Mouse (Mus musculus) MEL (cell line): ENCODE results near the gene Mospd2. TPM values are rescaled to one million over a fixed set of nuclear protein-coding genes. Genes with fewer than 3 reads are reported as not detected.
A peak's percentile ranks its signal among the peaks of the same experiment; 100 is the strongest.

Source experiments
- DNase-seq: peaks from one replicate; pipeline ENCODE4 v3.0.0; 2011; ENCODE audit warnings: low read depth, low spot score
- H3K27ac ChIP-seq: 2 replicates; pipeline ENCODE4 v1.5.1; 2012; ENCODE audit warnings: low read depth, mild to moderate bottlenecking, control low read depth, low read length, moderate library complexity; ENCODE audit not compliant: control insufficient read depth
- H3K27me3 ChIP-seq, 2 experiments: fragments of 150-350 bp in 1 of 2; sonication (generic) in 1 of 2; 2 replicates each; pipeline ENCODE4 v1.6.1; 2012; ENCODE audit warnings: low read length in 2 of 2, mild to moderate bottlenecking in 2 of 2, improper control_type of control experiment in 1 of 2, moderate library complexity in 1 of 2; ENCODE audit not compliant: insufficient read depth in 2 of 2, control insufficient read depth in 1 of 2
- H3K36me3 ChIP-seq, 2 experiments: 2 replicates each; pipeline ENCODE4 v1.6.1; 2012 to 2014; ENCODE audit warnings: low read length in 2 of 2, improper control_type of control experiment in 1 of 2, inconsistent platforms in 1 of 2, mild to moderate bottlenecking in 1 of 2; ENCODE audit not compliant: insufficient read depth in 2 of 2, control insufficient read depth in 1 of 2
- H3K4me1 ChIP-seq, 2 experiments: fragments of 150-350 bp in 1 of 2; sonication (generic) in 1 of 2; 2 replicates each; pipeline ENCODE4 v1.6.1; 2012; ENCODE audit warnings: low read length in 2 of 2, improper control_type of control experiment in 1 of 2, mild to moderate bottlenecking in 1 of 2; ENCODE audit not compliant: insufficient read depth in 2 of 2, control insufficient read depth in 1 of 2
- H3K4me3 ChIP-seq, 2 experiments: fragments of 150-350 bp in 1 of 2; sonication (generic) in 1 of 2; 2 replicates each; pipeline ENCODE4 v1.5.1; 2012; ENCODE audit warnings: low read depth in 2 of 2, low read length in 2 of 2, mild to moderate bottlenecking in 2 of 2, moderate library complexity in 2 of 2, control low read depth in 1 of 2, improper control_type of control experiment in 1 of 2; ENCODE audit not compliant: control insufficient read depth in 1 of 2, insufficient read depth in 1 of 2
- H3K79me2 ChIP-seq: 2 replicates; pipeline ENCODE4 v1.6.1; 2012; ENCODE audit warnings: mild to moderate bottlenecking, low read length, moderate library complexity; ENCODE audit not compliant: control insufficient read depth, poor library complexity, insufficient read depth
- H3K9ac ChIP-seq: 2 replicates; pipeline ENCODE4 v1.6.1; 2012; ENCODE audit warnings: low read depth, mild to moderate bottlenecking, control low read depth, low read length, moderate library complexity; ENCODE audit not compliant: control insufficient read depth, poor library complexity, severe bottlenecking
- H3K9me3 ChIP-seq: fragments of 150-350 bp; sonication (generic); replicated peaks from 2 replicates; pipeline ENCODE4 v1.6.1; 2012; ENCODE audit warnings: mild to moderate bottlenecking, low read length, improper control_type of control experiment, moderate library complexity; ENCODE audit not compliant: insufficient read depth
- BHLHE40 ChIP-seq: IDR thresholded peaks from 2 replicates; pipeline ENCODE4 v1.6.1; 2012; ENCODE audit warnings: low read depth, mild to moderate bottlenecking, inconsistent platforms, low read length, improper control_type of control experiment, borderline replicate concordance
- CHD2 ChIP-seq: IDR thresholded peaks from 2 replicates; pipeline ENCODE4 v1.6.1; 2011; ENCODE audit warnings: low read length, improper control_type of control experiment
- CTCF ChIP-seq, 3 experiments: IDR thresholded peaks in 2 of 3; conservative IDR thresholded peaks in 1 of 3; 2 replicates each; pipeline ENCODE4 v1.5.1; 2011 to 2012; ENCODE audit warnings: low read length in 3 of 3, low read depth in 2 of 3, mild to moderate bottlenecking in 2 of 3, improper control_type of control experiment in 1 of 3, inconsistent platforms in 1 of 3, mixed read lengths in 1 of 3, moderate library complexity in 1 of 3; ENCODE audit not compliant: control insufficient read depth in 1 of 3, insufficient read depth in 1 of 3, poor library complexity in 1 of 3, severe bottlenecking in 1 of 3
- EP300 ChIP-seq, 2 experiments: IDR thresholded peaks; 2 replicates each; pipeline ENCODE4 v1.6.1; 2011; ENCODE audit warnings: improper control_type of control experiment in 2 of 2, low read length in 2 of 2, low read depth in 1 of 2, mild to moderate bottlenecking in 1 of 2
- ETS1 ChIP-seq: IDR thresholded peaks from 2 replicates; pipeline ENCODE4 v1.6.1; 2012; ENCODE audit warnings: low read depth, mild to moderate bottlenecking, inconsistent platforms, low read length, improper control_type of control experiment, moderate library complexity
- GABPA ChIP-seq: IDR thresholded peaks from 2 replicates; pipeline ENCODE4 v1.6.1; 2012; ENCODE audit warnings: low read depth, mild to moderate bottlenecking, inconsistent platforms, low read length, improper control_type of control experiment, moderate library complexity
- GATA1 ChIP-seq: IDR thresholded peaks from 2 replicates; pipeline ENCODE4 v1.6.1; 2011; ENCODE audit warnings: low read depth, low read length, improper control_type of control experiment
- MAFK ChIP-seq: IDR thresholded peaks from 2 replicates; pipeline ENCODE4 v1.6.1; 2011; ENCODE audit warnings: low read depth, mild to moderate bottlenecking, low read length, improper control_type of control experiment, borderline replicate concordance
- MAX ChIP-seq: IDR thresholded peaks from 2 replicates; pipeline ENCODE4 v1.6.1; 2011; ENCODE audit warnings: low read length, improper control_type of control experiment
- MAZ ChIP-seq: IDR thresholded peaks from 2 replicates; pipeline ENCODE4 v1.6.1; 2012; ENCODE audit warnings: low read depth, mild to moderate bottlenecking, inconsistent platforms, low read length, improper control_type of control experiment
- MYB ChIP-seq: IDR thresholded peaks from 2 replicates; pipeline ENCODE4 v1.6.1; 2011; ENCODE audit warnings: mild to moderate bottlenecking, low read depth, low read length, improper control_type of control experiment
- POLR2A ChIP-seq, 2 experiments: IDR thresholded peaks; 2 replicates each; pipeline ENCODE4 v1.6.1; 2011 to 2012; ENCODE audit warnings: low read length in 2 of 2, mild to moderate bottlenecking in 2 of 2, control low read depth in 1 of 2, improper control_type of control experiment in 1 of 2, low read depth in 1 of 2, moderate library complexity in 1 of 2; ENCODE audit not compliant: control insufficient read depth in 1 of 2, insufficient read depth in 1 of 2, poor library complexity in 1 of 2
- POLR2AphosphoS2 ChIP-seq: IDR thresholded peaks from 2 replicates; pipeline ENCODE4 v1.6.1; 2011; ENCODE audit warnings: low read length, improper control_type of control experiment
- SIN3A ChIP-seq: IDR thresholded peaks from 2 replicates; pipeline ENCODE4 v1.6.1; 2012; ENCODE audit warnings: low read length, improper control_type of control experiment, inconsistent platforms
- TCF12 ChIP-seq: IDR thresholded peaks from 2 replicates; pipeline ENCODE4 v1.6.1; 2014; ENCODE audit warnings: low read depth, mild to moderate bottlenecking, inconsistent platforms, low read length, improper control_type of control experiment, moderate library complexity
- UBTF ChIP-seq: IDR thresholded peaks from 2 replicates; pipeline ENCODE4 v1.6.1; 2012; ENCODE audit warnings: low read depth, mild to moderate bottlenecking, inconsistent platforms, low read length, improper control_type of control experiment, moderate library complexity, borderline replicate concordance; ENCODE audit not compliant: insufficient read depth
- USF1 ChIP-seq: IDR thresholded peaks from 2 replicates; pipeline ENCODE4 v1.6.1; 2014; ENCODE audit warnings: low read depth, mild to moderate bottlenecking, inconsistent platforms, low read length, improper control_type of control experiment, moderate library complexity
- ZKSCAN1 ChIP-seq: IDR thresholded peaks from 2 replicates; pipeline ENCODE4 v1.6.1; 2012; ENCODE audit warnings: low read depth, mild to moderate bottlenecking, inconsistent platforms, low read length, improper control_type of control experiment, moderate library complexity
- polyA plus RNA-seq, 2 experiments: library from polyadenylated mRNA; stranded (reverse) in 1 of 2; unstranded in 1 of 2; fragments of >175 nt in 1 of 2; fragments of >200 nt in 1 of 2; gene quantifications; 2 replicates each; pipeline versions ENCODE4 v1.2.1 to v1.2.4; 2012; ENCODE audit warnings: low replicate concordance in 2 of 2, low read depth in 1 of 2; ENCODE audit not compliant: insufficient read length in 2 of 2, insufficient read depth in 1 of 2, missing spikeins in 1 of 2
- total RNA-seq: library from RNA; depleted of rRNA; stranded (reverse); fragments of 300-350 nt; gene quantifications from 2 replicates; pipeline ENCODE4 v1.2.3, GENCODE M21; 2012

Gene Mospd2
- total and polyA plus RNA-seq, 3 experiments: 8.2 to 8.9 TPM; not detected in 1

DNA sequence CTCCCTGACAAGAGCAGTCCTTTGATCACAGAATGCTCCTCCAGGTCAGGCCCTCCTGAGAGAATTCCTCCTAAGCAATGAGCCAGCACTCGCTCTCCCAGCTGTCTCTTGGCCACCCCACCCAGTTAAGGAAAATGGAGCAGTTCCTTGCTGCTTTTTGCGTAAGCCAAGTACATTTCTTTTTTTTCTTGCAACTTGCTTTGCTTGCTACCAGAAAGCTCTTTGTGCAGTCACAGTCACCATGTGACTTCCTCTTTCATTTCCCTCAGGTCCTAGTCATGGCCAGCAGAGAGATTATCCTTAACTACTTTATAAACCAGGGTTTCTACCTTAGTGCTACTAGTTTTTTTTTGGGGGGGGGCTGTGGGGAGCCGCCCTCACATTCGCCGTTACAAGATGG, 38.6 kb downstream of the Mospd2 start:
- no peaks in the 10 kb centered on the region for H3K9me3 ChIP-seq

DNA sequence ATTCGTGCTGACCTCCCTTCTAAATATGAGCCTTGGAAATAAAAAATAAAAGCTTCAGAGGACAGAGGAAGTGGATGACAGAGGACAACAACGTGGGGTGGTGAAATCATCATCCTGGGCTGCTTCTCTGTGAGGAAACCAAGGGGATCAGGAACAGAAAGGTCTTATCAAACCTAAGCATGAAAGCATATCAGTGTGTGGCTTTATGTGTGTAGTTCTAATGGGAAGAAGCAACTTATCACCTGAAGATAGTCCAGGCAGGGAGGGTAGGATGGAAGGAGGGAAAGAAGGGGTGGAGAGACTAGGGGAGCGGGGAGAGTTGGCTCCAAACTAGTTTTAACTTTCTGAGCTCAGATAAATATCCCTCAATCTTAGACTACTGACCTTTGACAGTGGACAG, 67.2 kb downstream of the Mospd2 start:
- Histone ChIP-seq H3K9ac (no peak overlapping the region), H3K9me3 (no peaks in the 10 kb centered on the region), H3K79me2 (no peaks in the 10 kb centered on the region), H3K36me3 (peaks cover 0 to 8% of the 10 kb centered on the region in 2 experiments; a peak in 2 of 4 replicates), H3K4me1 (peaks cover 4 to 12% of the 10 kb centered on the region in 2 experiments; a peak in 3 of 4 replicates), H3K27me3 (no peaks in the 10 kb centered on the region), H3K27ac (no peak overlapping the region), H3K4me3 (no peak overlapping the region)
- TF ChIP-seq ETS1: peak; percentile 49; the same call in 1 of the 2 replicates
- peak; percentile 50; the same call in 1 of the 2 replicates for TF ChIP-seq TCF12
- TF ChIP-seq MAZ: no peak
- no peak for TF ChIP-seq MAX
- TF ChIP-seq GATA1: peak; percentile 65
- peak; percentile 45 to 61 for TF ChIP-seq EP300 (IDR thresholded peaks at IDR 0.05; ENCODE audit: low read depth in 1 of 2, low read length in 2 of 2)
- peak; percentile 45 for DNase-seq

More for the DNA sequence above, 38.6 kb downstream of the Mospd2 start:
- no peaks in the 10 kb centered on the region for H3K4me1 ChIP-seq
- H3K36me3 ChIP-seq: no peaks in the 10 kb centered on the region; a peak in 1 of 4 replicates
- no peak overlapping the region for H3K27ac ChIP-seq
- no peaks in the 10 kb centered on the region for H3K79me2 ChIP-seq
- no peak; the same call in 1 of the 2 replicates for TF ChIP-seq USF1
- TF ChIP-seq GABPA: no peak
- no peak for TF ChIP-seq CTCF (IDR thresholded peaks at IDR 0.05 in 2 of 3, conservative IDR thresholded peaks at IDR 0.05 in 1 of 3; ENCODE audit: control insufficient read depth in 1 of 3, insufficient read depth in 1 of 3, low read depth in 2 of 3, low read length in 3 of 3, poor library complexity in 1 of 3, severe bottlenecking in 1 of 3)
- no peak for TF ChIP-seq CHD2
- TF ChIP-seq MAFK: no peak
- no peak for TF ChIP-seq UBTF
- peak; percentile 19 for DNase-seq
- H3K9ac ChIP-seq: no peak overlapping the region
- H3K27me3 ChIP-seq: no peaks in the 10 kb centered on the region
- no peak overlapping the region for H3K4me3 ChIP-seq

DNA sequence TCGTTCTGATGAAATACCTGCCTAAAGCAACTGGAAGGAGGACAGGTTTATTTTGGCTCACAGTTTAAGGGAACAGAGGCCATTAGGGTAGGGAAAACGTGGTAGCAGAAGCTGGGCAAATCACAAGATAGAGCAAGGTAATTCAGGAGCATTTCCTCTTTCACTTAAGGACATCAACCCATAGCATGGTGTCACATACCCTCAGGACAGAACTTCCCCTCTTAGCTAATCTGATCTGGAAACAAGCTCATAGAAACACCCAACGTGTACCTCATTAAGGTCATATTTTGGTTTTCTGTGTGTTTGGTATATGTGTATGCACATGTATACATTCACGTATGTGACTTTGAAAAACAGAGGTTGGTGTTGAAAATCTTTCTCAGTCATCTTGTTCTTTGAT, 68.0 kb downstream of the Mospd2 start:
- Histone ChIP-seq H3K4me3 (no peak overlapping the region), H3K27ac (no peak overlapping the region), H3K9ac (no peak overlapping the region), H3K79me2 (no peaks in the 10 kb centered on the region), H3K9me3 (no peaks in the 10 kb centered on the region), H3K36me3 (peaks cover 0 to 8% of the 10 kb centered on the region in 2 experiments; a peak in 2 of 4 replicates), H3K27me3 (no peaks in the 10 kb centered on the region), H3K4me1 (peaks cover 4 to 12% of the 10 kb centered on the region in 2 experiments; a peak in 3 of 4 replicates)
- TF ChIP-seq ZKSCAN1 (no peak), POLR2A (IDR thresholded peaks at IDR 0.05; ENCODE audit: control insufficient read depth in 1 of 2, insufficient read depth in 1 of 2, low read depth in 1 of 2, low read length in 2 of 2, poor library complexity in 1 of 2) (no peak), ETS1 (0 out of 2 replicates have a peak, but pooled peaks have one; percentile 17), SIN3A (no peak), GATA1 (peak; percentile 53), BHLHE40 (no peak), MYB (no peak), EP300 (IDR thresholded peaks at IDR 0.05; ENCODE audit: low read depth in 1 of 2, low read length in 2 of 2) (peak in 1 of 2 experiments; percentile 33; a peak in 1 of 4 replicates), POLR2AphosphoS2 (no peak)
- DNase-seq: peak; percentile 46
